Mouse (Mus musculus): ENCODE measurements around the gene Kcnq5.

The Kcnq5 gene

DNA sequence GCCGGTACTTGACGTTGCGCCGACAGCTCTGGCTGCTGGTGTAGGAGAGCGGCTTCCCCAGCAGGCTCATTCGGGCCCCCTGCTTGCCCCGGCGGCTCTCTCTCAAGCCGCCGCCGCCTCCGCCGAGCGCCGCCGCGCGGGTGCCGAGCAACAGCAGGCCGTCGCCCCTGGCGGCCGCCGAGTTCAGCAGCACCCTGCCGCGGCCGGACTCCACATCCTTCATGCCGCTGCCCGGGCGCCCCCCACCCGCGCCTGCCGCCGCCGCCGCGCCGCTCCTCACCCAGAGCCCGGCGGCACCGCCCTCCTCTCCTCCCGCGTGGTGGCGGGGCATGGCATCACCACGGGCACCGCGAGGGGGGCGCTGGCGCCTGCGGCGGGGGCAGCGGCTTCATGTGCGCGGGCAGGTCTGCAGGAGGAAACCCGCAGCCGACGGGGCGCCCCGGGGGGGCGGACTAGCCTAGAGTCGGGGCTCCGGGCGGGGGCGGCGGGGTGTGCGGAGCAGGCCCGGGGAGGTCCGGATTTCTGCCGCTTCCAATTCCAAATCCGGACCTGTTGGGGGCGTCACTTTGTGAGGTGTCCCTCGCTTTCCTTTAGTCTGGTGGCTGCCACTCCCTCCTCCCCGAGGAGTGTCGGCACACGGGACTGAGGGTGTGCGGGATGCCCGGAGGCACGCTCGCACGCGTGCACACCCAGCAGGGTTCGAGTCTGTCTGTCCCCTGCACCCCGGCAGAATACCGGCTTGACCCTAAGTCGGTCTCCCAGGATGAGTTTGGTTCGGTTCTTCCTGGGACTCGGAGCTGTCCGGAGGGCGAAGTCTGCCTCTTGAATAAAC lies at the start of gene Kcnq5:
Kcnq5 (minus strand) TSS at position 692 of the 832 bp plus-strand sequence.
- DNase-seq (ENCODE audit: low read depth, low spot score), result no peak

DNA sequence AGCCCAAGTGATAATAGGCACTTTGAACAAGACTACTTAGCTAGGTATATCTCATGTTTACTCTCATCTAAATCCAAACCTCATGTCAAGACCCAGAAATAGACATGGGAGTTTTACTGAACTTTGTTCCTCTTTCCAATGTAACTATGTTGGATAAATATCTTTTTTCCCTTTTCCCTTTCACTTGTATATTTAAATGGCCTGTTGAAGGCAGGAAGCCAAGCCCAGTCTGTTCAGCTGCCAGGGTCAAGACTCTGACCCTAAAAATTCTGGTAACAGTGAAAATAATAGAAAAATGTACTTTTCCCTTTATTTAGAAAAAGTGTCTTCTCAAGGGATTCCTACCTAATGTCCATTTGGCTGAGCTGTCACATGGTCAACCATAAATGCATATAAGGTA lies 18.0 kb upstream of the Kcnq5 start:
- no peak for DNase-seq (ENCODE audit: low read depth, low spot score)

DNA sequence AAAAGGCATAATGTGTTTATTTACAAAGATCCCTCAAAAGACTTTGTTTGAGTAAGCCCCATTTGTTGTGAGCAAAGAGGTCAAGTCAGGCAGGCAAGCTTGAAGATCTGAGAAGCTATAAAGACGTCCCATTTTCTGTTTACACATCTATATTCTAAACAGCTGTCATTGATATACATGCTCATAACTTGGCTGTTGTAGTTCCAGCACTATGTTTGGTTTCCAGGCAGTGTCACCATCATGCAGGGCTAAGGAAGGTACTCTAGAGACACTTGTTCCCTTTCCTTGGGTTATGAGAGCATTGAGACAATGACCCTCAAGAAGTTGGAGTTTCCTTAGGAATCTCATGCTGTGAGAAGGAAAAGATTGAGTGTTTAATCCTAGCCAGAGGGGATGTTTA lies 17.6 kb upstream of the Kcnq5 start:
- no peak for DNase-seq (ENCODE audit: low read depth, low spot score)

DNA sequence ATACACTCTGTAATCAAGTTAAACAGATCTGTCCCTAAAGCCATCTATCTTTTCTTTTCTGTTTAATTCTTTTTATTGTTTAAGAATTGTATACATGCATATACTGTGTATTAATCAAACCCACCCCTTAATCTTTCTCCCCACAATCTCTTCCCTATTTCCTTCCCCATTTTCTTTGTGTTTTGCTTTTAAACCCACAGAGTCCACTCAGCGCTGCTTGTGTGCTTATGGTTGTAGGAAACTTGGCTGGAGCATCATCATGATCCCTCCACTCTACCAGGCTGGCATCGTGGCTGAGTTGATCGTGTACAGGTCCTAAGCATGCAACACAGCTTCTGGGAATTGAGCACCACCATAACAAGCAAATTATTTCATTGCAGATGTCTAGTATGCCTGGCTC lies 12.3 kb upstream of the Kcnq5 start:
- DNase-seq (ENCODE audit: low read depth, low spot score), result no peak

DNA sequence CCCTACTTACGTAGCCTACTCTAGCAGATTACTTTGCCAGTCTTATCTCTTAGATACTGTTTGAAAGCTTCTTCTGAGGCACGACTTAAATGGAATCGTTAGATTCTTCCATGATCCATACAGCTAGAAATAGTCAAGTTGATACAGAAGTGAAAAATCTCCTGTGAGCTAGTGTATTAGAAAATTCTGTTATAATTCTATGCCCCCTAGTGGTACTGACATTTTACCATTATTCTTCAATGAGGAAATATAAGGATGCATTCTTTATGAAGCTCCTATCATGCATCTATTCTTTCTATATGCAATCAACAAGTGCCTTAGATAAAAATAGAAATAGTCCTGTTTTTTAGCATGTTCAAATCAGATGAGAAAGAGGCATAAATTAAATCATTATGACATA lies 5.4 kb upstream of the Kcnq5 start:
- no peak for DNase-seq (ENCODE audit: low read depth, low spot score)

DNA sequence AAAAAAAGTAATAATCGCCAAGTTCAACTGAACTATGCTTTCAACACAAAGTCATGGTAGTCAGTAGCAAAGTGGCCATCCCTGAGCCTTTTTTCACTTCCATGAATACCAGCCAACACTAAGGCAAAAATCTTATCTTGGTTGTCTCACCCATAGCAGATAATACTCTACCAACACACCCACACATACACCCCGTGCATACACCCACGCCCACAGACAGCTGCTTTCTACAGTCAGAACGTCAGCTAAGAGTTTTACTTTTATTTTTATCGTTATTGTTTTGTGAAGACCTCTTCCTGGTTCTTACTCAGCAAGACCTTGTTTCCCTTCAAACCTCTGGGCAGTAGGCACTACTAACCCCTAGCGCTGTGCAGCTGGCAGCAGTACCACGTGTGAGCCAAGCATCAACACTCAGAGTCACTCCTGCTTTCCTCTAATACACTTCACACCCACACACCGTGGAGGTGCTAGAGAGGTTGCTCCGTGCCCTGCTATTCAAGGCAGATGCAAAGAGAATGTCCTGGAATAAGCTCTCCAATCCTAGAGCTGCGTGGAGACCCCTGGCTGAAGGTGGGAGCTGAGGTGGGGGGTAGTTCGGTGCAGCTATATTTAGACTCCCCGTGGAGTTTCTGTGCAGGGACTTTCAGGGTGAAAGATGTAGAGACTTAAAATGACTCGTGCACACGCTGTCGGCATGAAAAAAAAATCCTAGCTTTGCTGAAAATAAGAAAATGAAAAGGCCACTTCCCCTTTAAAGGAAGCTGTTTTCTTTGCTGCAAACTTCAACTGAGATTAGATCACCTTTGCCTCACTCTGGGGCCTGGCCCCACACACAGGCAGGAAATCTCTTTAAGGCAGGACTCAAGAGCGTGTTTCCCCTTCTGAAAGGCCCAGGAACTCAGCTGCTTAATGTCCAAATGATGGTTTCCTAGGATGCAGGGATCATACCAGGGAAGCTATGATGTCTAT lies 1.4 kb upstream of the Kcnq5 start:
- DNase-seq (ENCODE audit: low read depth, low spot score), result no peak

DNA sequence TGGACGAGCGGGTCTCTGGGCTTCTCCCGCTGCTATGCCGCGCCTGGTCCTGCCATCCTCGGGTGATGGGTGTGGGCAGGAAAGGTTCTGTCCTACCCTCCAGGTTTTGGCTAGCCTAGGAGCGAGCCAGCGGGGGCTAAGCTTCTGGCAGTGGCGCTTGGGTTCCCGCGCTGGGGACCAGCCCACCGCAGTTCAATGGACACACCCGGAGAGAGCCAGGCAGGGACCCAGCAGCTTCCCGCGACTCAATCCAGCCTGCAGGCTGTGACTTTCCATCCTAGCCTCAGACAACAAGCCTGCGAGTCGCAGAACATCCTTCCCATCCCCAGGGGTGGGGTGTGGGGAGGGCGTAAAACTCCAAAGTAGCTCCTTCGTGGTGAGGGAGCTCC lies 335 bp upstream of the Kcnq5 start:
- DNase-seq (ENCODE audit: low read depth, low spot score), result no peak

DNA sequence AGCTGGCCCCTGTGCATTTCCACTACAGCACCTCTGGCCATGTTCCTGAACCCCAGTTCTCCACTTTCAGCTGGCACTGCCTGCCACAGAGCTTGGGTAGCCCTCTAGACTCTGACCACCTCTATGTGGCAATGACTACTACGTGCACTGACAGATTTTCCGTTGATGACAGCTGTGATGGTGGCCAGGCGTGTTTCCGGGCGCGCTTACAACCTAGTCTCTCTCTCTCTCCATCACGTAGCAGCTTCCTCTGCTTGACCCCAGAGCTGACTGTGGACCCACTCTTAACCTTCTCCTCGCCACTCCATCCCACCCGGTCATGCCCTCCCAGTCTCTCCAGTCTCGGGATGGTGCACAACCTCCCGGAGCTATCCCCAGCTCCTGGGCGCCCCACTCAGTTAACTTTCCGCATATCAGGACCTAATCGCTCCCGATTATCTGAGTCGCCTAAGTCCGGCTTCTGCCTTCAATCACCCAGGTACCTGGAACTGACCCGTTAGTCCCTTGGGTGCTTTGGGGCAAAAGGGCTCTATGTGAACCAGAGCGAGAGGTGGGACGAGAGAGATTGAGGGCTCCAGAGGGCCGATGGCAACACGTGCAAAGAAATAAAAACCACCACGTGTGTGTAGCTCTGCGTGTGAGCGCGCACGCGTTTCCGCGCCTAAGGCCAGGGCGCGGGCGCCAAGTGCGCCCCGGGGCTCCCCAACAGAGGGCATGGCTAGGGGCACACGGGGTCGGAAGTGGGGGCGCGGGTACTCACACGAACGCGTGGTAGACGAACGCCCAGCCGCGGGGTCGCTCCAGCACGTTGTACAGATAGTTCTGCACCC lies 1.1 kb downstream of the Kcnq5 start:
- no peak for DNase-seq (ENCODE audit: low read depth, low spot score)

DNA sequence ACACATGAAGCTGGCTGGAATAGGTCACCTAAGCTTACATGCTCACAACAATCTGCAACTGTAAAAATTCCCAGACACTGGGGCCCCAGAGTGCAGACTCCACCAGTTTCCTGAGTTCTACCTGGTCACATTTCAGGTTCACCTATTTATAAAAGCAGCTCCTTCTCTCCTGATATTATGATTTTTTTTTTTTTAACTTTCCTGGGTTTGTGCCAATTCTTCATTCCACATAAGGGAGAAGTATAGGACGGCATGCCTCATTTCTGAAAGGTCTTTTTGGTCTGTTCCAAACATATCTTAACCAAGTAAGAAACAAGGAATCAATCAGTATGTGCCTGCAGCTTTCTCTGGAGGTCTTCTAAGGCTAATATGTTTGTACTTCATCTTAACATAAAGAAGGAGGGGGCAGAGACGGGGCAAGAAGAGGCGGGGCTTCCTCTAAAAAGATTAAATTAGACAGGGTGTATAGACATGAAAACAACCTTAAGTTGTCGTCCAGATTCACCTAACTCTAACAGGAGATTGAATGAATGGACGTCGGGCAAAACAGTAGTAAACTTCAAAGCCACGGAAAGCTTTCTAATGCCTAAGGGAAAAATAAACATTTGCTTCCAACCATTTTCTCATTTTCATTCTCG lies 2.0 kb downstream of the Kcnq5 start:
- DNase-seq (ENCODE audit: low read depth, low spot score), result no peak

DNA sequence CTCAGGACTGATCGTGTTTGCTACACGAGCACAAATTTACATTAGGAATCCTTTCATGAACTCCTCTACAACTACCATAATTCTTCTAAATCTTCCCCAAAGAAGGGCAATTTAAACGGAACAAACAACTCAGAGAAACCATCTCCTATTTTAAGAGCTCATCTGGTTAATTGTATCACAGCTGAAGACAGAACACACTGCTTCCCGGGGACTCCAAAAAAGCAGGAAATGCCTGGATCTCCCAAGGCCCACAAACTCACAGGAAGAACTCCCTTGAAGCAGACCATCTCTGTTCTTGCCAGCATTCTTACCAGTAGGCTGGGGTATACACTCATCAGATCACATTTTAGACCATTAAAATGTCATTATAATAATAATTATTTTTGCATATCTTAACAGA lies 3.7 kb downstream of the Kcnq5 start:
- no peak for DNase-seq (ENCODE audit: low read depth, low spot score)

DNA sequence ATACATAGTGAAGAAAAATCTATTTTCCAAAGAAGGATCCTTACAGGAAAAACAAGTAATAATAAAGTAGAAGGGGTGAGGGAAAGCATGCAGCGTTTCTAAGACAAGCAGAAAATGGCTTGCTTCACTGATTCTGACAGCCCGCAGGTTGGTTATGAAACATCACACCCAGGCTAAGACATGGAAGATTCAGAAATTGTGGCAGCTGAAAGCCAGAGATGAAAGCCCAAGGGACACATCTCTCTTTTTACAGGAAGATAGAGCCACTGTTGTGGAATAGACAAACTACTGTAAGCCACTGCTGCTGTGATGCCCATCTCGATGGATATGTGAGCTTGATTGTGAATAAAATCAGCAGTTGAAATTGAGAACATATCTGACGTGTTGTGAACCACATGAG lies 20.9 kb downstream of the Kcnq5 start:
- DNase-seq (ENCODE audit: low read depth, low spot score), result no peak

DNA sequence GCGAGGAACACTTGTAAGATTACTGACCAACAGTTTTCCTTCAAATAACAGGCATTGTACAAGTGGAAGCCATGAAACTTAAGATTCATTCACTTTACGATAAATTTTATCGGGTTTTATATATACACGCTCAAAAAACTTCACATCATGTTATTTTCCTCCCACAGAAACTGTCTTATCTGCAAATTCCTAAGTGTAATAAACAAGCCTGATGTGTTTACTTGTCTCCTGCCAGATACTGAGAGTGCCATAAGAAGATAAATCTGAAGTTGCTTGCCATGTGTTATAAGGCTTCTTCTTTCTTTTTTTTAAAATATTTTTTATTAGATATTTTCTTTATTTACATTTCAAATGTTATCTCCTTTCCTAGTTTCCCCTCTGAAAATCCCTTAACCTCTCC lies 34.6 kb downstream of the Kcnq5 start:
- DNase-seq (ENCODE audit: low read depth, low spot score), result no peak

DNA sequence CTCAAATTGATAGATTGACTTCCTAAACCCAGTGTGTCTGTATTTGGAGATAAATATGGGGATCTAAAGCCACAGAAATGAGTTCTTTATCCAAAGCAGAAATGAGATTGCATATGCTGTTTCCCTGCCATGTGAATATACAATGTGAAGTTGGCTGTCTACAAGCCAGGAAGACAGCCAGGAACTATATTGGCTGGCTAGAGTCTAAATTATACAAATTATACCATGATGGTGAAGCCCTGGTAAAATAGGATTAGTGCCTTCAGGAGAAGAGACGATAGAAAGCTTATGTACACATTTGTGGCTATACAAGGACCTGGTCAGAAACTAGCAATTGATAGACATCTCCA lies 38.5 kb downstream of the Kcnq5 start:
- DNase-seq (ENCODE audit: low read depth, low spot score), result no peak

DNA sequence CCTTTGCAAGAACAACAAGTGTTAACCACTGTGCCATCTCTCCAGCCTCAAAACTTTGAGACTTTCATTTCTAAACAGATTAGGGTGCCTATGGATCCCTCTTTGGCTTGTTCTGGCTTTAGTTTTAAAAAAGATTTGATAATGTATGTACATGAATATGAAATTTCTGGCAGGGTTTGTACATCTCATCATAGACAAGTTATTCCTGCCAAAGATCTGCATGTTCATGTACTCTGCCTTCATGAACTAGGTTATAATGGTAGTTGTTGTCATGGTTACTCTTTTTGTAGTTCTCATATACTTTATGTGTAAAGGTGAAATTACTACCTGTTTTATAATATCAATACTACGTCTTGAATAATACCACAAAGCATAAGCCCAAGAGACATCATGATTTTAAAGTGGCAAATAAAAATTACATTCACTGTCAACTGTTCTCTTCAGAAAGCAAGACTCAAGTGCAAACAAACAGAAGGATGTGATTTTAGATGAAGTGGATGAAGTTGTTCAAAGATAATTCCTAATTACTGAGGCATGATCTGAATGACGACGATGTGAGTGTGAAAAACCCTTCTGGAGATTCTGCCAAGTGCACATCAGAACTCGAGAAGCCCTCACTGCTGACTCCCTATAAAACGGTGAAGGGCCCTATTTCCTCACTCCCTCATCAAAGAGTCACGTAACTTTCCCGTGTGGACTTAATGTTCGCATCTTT lies 39.0 kb downstream of the Kcnq5 start:
- no peak for DNase-seq (ENCODE audit: low read depth, low spot score)

DNA sequence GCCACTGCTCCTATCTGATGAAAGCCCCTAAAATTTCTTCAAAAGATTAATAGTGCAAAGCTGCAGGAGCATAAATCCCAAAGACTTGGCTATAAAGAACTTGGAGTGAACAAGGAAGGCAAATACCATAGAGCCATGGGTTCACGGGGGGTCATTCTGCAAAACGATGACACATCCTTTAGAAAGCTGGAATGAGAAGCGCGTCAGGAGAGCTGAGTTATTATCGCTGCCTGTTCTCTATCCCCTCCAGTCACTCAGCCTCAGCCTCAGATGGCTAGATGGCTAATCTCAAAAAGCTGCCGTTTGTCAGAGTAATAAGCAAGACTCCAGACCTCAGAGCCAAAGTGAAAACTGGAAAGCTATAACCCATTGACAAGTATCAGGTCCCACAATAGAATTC lies 42.5 kb downstream of the Kcnq5 start:
- DNase-seq (ENCODE audit: low read depth, low spot score), result no peak

DNA sequence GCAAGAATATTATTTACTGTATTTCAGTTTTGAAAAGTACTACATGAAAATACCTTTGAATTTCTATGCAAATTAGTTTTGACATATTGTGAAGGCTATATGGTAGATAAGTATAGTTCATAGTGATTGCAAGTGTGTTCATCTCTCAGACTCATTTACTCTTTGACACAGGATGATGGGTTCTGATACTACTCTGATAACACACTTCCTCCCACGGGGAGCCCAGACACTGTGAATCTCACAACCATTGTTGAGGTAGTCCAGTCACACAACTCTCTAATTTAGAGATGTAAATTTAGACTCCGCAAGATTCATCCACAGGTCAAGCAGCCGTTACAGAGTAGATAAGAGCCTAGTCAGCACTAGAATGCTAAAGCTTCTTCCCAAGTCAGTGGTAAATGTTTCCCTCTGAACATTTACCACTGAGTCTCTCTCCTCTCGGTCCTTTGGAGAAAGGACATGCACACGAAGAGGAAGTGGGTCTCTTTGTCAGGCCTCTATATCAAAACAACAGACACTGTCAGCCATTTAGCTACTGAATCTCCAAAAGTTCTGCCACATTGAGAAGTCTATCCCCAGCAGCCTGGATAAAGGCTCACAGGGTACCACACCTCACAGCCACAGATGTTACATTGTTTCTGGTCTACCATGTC lies 65.5 kb downstream of the Kcnq5 start:
- no peak for DNase-seq (ENCODE audit: low read depth, low spot score)

DNA sequence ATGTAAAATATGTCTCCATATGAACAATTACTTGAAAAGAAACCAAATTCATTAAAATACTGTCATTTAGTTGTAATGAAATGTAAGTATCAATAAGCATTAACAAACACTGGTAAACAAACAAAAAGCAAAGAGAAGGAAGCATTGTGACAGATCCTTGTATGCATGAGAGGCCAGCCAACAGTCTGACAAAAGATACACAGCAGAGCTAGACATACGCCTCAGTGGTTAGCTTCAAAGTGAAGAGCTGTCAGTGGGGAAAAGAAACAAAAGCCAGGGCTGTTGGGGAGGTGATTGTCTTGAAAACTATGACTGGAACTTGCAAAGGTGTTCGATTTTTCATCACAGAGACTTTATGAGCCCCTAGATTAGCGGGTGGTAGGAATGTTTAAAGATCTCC lies 78.0 kb downstream of the Kcnq5 start:
- DNase-seq (ENCODE audit: low read depth, low spot score), result no peak

DNA sequence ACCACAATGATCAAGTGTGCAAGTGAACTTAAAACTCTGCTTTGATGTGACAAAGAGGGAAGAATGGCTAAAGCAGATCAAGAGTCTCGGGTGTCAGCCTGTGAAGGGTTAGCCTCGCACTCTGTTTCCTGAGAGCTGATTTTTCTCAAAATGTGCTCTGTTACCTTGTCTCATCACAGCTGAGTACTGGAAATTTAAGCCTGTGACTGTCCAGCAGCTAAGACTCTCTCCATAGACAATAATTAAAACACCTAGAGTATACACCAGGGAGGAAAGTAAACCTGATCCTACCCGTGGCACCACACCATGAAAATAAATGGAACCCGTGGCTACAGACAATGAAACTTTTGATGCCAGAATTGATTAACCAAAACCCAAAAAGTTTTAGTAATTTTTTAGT lies 90.9 kb downstream of the Kcnq5 start:
- no peak for DNase-seq (ENCODE audit: low read depth, low spot score)

DNA sequence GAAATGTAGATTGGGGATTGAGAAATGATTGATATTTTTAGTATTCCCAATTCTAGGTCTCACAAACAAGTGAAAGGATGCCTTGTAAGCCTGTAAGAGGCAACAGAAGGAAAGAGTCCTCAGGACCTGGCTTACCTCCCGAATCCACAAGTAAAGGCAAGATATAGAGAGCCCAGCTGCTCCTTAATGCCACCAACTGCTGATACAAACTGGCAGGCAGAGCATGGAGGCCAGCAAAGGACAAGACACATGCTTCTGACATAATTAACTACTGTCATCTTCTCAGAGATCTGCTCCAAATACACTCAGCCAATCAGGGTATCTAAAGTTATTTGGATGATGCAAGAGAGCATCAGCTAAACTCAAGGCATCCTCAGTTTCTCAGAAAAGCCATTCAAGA lies 93.3 kb downstream of the Kcnq5 start:
- DNase-seq (ENCODE audit: low read depth, low spot score), result no peak

DNA sequence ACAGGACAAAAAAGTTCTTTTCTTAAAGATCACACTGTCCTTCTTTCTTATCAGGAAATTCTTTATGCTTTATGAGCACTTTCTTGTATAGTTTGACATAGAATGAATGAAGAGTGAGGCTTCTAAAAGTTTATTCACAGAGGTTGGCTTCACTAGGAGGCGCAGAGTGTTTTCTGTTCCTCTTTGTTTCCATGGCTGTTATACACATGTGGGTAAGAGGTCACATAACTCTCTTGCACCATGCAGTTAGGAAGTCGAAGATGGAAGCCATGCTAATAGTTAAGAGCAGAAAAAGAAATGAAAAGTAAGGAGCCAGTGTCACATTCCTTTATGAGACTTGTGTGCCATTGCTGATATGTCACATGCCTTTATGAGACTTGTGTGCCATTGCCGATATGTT lies 105.3 kb downstream of the Kcnq5 start:
- no peak for DNase-seq (ENCODE audit: low read depth, low spot score)

All from WW6 (cell line).